Mouse (Mus musculus) gastrocnemius, postnatal 14 days (tissue): ENCODE data around the gene Clasp2. TPM values are rescaled to one million over a fixed set of nuclear protein-coding genes. Genes with fewer than 3 reads are reported as not detected.
"Not testable (repeated sequence)": the region's sequence is repeated elsewhere in the genome, so short reads cannot be mapped to it uniquely, and the experiment has no call there.

Source experiments
- DNase-seq: peaks from one replicate; pipeline ENCODE4 v3.0.0; 2021; ENCODE audit warnings: mixed read lengths
- intact Hi-C: fragments of 180-260 bp; cut with DNase I; formaldehyde crosslinking; loops from one replicate; pipeline ENCODE4 v1.15.1; 2025; ENCODE audit warnings: low total_unique reads
- total RNA-seq, 2 experiments: library from RNA; stranded (reverse); gene quantifications; 2 replicates each; pipeline ENCODE4 v1.2.3; 2021

The Clasp2 gene
- total RNA-seq, 2 experiments from 2014 or later: 39.5 to 44.5 TPM

- DNase-seq: no peak
- intact Hi-C loops: loop anchor here (10.0 kb wide), 1 partner anchor 162 kb away; no protein-coding TSS in a partner anchor
Observed at GRCm38 (mm10) chr9:113743291-113743690, 2.0 kb downstream of the Clasp2 start.

DNA sequence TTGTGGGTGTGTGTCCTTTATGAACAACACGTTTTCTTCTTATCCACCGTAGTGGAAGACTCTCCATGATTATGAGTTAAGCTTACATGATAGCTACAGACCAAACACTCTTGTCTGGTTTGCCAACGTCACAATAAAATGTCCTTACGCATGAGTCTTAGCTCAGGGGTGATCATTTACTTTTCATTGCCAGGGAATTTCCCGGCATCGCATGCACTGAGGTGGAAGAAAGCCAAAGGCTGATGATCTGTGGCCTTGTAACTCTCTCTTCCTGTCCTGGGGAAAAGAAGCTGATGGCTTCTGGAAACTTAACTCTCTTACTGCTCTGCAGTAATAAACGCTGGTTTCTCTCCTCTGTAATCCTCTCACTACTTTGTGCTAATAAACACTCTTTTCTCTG lies 8.1 kb downstream of the Clasp2 start:
- intact Hi-C loops: loop anchor here (10.0 kb wide), 1 partner anchor 155 kb away; no protein-coding TSS in a partner anchor
- no peak for DNase-seq

- intact Hi-C loops: no loop called here
- no peak for DNase-seq
Observed at GRCm38 (mm10) chr9:113755888-113756719, 14.8 kb downstream of the Clasp2 start.

DNA sequence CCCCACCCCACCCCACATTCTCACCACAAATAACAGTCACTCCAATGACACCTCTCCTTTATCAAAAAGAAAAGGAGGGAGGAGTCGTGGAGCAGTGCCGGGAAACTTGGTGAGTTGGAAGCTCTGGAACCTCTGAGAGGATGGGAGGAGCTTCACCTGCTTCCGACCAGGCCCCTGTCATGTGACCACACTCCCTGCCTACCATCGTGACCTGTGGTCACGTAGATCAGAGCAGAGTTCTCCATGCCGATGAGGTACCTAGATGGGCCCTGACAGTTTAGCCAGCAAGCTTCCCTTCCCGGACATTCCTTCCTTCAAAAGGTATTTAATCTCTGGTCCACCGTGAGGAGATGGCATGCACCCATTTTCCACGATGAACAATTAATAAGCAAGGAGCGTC lies 17.2 kb downstream of the Clasp2 start:
- intact Hi-C loops: no loop called here
- no peak for DNase-seq

GRCm38 (mm10) chr9:113759684-113760083 lies 18.4 kb downstream of the Clasp2 start:
- no peak for DNase-seq
- intact Hi-C loops: no loop called here

GRCm38 (mm10) chr9:113762389-113762788 lies 21.1 kb downstream of the Clasp2 start:
- intact Hi-C loops: no loop called here
- no peak for DNase-seq

DNA sequence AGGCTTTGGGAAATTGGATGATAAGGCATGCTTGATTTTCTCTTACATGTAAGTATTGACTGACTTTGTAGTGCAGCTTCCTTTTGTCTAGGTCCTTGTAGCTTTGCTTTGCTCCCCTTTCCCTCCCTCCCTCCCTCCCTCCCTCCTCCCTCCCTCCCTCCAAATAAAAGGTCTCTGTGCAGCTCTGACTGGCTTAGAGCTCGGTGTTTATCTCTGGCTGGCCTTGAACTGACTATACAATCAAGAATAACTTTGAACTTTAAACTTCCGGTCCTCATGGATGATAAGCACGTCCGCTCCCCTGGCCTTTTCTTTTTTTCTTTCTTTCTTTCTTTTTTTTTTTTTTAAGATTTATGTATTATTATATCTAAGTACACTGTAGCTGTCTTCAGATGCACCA lies 21.9 kb downstream of the Clasp2 start:
- no peak for DNase-seq
- intact Hi-C loops: loop anchor here (1.0 kb wide), 1 partner anchor 40 kb away; no protein-coding TSS in a partner anchor

DNA sequence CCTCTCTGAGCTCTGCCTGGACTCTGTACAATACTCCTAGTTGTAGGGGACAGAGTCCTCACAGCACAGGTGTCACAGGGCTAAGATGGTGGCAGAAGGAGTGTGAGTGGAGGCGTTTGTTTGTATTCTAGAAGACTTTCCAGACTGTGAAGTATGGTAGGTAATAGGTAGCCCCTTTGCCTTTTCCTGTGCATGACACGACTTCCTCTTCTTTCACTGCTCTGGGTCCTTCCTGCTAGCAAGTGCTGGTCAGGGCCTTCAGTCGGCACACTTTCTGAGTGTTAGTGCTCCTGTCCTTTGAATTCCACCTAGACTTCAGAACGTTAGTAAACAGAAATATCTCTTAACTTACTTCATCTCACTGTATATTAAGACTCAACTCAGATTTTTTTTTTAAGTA lies 29.4 kb downstream of the Clasp2 start:
- DNase-seq: no peak
- intact Hi-C loops: no loop called here

DNA sequence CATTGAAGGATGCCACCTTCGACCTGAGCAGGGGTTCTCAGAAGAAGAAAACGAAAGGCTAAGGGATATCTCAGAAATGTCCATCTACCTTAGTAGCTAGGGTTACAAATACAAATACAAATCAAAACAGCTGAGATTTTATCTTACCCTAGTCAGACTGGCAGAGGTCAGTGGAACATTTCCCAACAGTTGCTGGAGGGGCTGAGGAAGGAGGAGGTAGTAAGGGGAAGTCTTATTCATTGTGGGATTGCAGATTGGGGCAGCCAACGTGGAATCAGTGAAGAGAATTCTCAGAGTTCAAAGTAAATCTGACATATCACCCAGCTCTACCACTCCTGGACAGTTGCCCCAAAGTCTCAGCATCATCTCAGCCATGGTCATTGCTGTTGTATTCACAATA lies 39.6 kb downstream of the Clasp2 start:
- no peak for DNase-seq
- intact Hi-C loops: no loop called here

DNA sequence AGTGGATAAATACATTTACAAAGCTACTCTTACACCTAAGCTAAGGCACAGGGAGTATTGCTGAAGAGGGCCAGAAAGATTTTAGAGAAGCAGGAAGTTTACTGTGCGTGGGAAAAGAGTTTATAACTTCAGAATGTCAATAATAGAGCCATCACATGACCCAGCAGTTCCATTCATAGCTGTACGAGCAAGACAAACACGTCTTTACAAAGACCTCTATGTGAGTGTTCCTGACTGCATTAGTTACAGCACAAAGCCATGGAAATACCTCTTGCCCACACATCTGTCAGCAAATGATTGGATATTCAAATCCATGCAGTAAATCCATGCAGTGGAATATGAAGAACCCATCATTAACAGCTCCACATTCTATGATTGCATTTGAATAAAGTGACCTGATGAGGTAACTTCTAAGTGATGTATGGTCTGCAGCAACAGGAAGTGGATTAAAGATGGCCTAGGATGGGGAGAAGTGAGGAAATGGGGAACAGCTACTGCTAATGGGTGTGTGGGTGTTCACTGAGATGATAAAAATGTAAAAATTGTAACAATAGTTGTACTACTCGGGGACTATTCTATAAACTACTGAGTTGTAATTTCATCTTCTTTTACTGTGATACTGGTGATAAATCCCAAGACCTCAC lies 41.2 kb downstream of the Clasp2 start:
- intact Hi-C loops: no loop called here
- DNase-seq: no peak

DNA sequence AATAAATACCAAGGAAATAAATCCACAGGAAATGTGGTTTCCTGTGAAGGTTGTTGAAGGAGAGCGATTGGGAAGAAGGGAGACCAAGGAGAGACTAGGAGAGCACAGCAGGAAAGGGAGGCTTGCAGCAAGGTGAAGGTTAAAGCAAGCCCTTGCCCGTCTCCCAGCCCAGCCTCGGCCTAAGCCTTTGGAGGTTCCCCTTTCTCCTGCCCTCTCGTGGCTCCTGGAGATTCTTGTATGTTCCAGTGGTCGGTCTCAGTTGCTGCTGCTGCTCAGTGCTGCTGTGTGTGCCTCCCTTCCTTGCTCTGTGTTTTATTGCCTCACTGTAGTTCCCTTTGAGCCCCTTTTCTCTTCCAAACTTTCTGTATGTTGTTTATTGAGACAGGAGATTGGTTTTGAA lies 42.4 kb downstream of the Clasp2 start:
- intact Hi-C loops: no loop called here
- DNase-seq: no peak

DNA sequence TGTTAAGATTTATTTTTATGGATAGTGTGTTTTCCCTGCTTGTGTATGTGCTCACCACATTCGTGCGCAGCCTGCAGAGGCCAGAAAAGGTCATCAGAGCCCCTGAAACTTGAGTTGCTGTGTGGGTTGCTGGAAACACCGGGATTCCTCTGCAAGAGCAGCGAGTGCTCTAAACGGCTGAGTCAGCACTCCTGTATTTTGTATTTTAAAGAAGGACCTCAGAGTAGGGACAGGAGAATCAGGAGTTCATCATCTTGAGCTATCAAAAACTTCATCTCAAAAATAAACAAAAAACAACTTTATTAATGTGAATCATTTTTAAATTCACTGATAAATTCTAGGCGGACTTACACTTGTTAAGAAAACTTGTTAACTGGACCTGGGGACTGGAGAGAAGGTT lies 48.0 kb downstream of the Clasp2 start:
- intact Hi-C loops, DNase-seq: not testable (repeated sequence)

- intact Hi-C loops: no loop called here
Observed at GRCm38 (mm10) chr9:113792651-113793512, 51.6 kb downstream of the Clasp2 start.

GRCm38 (mm10) chr9:113793513-113793905 lies 52.2 kb downstream of the Clasp2 start:
- intact Hi-C loops: no loop called here
- no peak for DNase-seq

More at GRCm38 (mm10) chr9:113792651-113793512, 51.6 kb downstream of the Clasp2 start:
- peak; percentile 70 for DNase-seq

- intact Hi-C loops: no loop called here
- no peak for DNase-seq
Observed at GRCm38 (mm10) chr9:113793966-113794365, 52.7 kb downstream of the Clasp2 start.

DNA sequence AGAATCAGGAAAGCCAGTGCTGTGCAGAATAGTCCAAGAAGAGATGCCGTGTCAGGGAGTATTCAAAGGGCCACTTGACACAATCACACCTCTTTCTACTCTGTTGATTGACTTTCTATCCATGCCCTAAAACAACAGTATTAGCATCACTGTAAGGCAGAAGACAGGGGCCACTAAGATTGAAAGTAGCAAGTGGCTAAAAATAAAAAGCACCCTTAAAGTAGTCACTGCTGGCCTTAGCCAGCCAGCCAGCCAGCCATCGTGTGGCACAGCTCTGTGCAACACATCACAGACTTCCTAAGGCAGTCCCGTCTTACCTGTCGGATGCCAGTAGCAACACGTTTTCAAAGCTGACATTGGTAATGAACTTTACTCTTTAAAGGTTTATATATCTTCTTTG lies 55.9 kb downstream of the Clasp2 start:
- DNase-seq: no peak
- intact Hi-C loops: no loop called here

GRCm38 (mm10) chr9:113800671-113801070 lies 59.4 kb downstream of the Clasp2 start:
- DNase-seq: no peak
- intact Hi-C loops: no loop called here

GRCm38 (mm10) chr9:113802734-113803133 lies 61.5 kb downstream of the Clasp2 start:
- no peak for DNase-seq
- intact Hi-C loops: loop anchor here (1.0 kb wide), 1 partner anchor 39 kb away; no protein-coding TSS in a partner anchor

DNA sequence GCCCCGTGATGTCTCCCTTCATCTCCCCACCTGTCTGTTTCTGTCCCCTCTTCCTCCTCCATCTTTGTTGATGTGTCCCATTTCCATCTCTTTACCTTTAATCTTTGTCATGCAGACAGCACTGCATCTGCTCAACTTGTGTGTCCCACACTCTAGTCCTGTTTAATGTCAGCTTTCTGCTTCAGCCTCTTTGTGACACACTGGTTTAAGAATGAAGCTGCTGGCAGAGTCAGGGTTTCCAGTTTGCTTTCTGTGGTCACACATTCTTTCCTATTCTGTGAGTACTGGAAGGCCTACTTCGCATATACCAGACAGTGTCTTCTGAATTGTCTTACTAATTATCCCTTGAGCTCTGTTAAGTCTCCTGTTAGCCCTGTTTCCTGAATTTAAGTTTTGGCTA lies 62.5 kb downstream of the Clasp2 start:
- no peak for DNase-seq
- intact Hi-C loops: loop anchor here (1.0 kb wide), 1 partner anchor 40 kb away; no protein-coding TSS in a partner anchor

- no peak for DNase-seq
- intact Hi-C loops: no loop called here
Observed at GRCm38 (mm10) chr9:113805359-113805758, 64.1 kb downstream of the Clasp2 start.
